Comparison of ENCODE assay signal across 25 mouse cellular contexts in genomic region chr11:16838772-16839171, GRCm38 (mm10).
"Had no signal": no experiment of that assay in that cellular context is flagged by ENCODE, and none has a peak within 500 bp of the region (broad histone marks: within the 10 kb centered on the region; RNA-seq: fewer than 3 reads in every experiment).

No protein-coding gene starts in this region.

- H3K9me3 ChIP-seq: heart, embryonic 13.5 days; heart, embryonic 15.5 days; hindbrain, embryonic 13.5 days; hindbrain, embryonic 15.5 days; limb, embryonic 10.5 days; limb, embryonic 12.5 days had no signal

- H3K27ac ChIP-seq: gastrocnemius, adult 2 months; heart, adult 2 months; heart, embryonic 13.5 days; heart, embryonic 15.5 days; hindbrain, embryonic 13.5 days; hindbrain, embryonic 15.5 days; hindbrain, postnatal 0 days; layer of hippocampus, adult 2 months; left cerebral cortex, adult 2 months; limb, embryonic 10.5 days; limb, embryonic 12.5 days; liver, embryonic 14.5 days had no signal

- DNase-seq: gastrocnemius, adult 2 months; gastrocnemius, postnatal 10 days; gastrocnemius, postnatal 25 days; heart, adult 11 months; heart, adult 2 months; heart, postnatal 14 days; heart, postnatal 36 days; kidney, adult 11 months; kidney, adult 2 months; kidney, postnatal 10 days; kidney, postnatal 25 days; kidney, postnatal 4 days had no signal

- H3K4me3 ChIP-seq: gastrocnemius, adult 2 months; heart, adult 2 months; heart, embryonic 13.5 days; heart, embryonic 15.5 days; hindbrain, embryonic 13.5 days; hindbrain, embryonic 15.5 days; layer of hippocampus, adult 2 months; left cerebral cortex, adult 2 months; limb, embryonic 10.5 days; limb, embryonic 12.5 days had no signal

- ATAC-seq: hindbrain, postnatal 0 days; intestine, embryonic 16.5 days had no signal

- H3K4me1 ChIP-seq: heart, embryonic 15.5 days; hindbrain, embryonic 13.5 days; hindbrain, embryonic 15.5 days had no signal

- H3K9ac ChIP-seq: heart, embryonic 13.5 days; heart, embryonic 15.5 days; hindbrain, embryonic 13.5 days; hindbrain, embryonic 15.5 days; limb, embryonic 12.5 days; liver, embryonic 14.5 days had no signal

- H3K27me3 ChIP-seq: heart, embryonic 15.5 days; hindbrain, embryonic 13.5 days; hindbrain, embryonic 15.5 days; limb, embryonic 12.5 days had no signal

- H3K36me3 ChIP-seq: heart, embryonic 13.5 days; heart, embryonic 15.5 days; hindbrain, embryonic 13.5 days; hindbrain, embryonic 15.5 days; limb, embryonic 10.5 days; limb, embryonic 12.5 days had no signal

- H3K4me2 ChIP-seq: heart, embryonic 11.5 days; heart, embryonic 13.5 days; heart, embryonic 15.5 days; hindbrain, embryonic 13.5 days; hindbrain, embryonic 15.5 days; limb, embryonic 12.5 days; liver, embryonic 11.5 days had no signal
